Mouse (Mus musculus) G1E (cell line): ENCODE results near the gene Sorl1. TPM values are rescaled to one million over a fixed set of nuclear protein-coding genes. Genes with fewer than 3 reads are reported as not detected.

Source experiments
- ATAC-seq: 2 replicates; pipeline ENCODE4 v1.8.0; 2016; ENCODE audit warnings: mild to moderate bottlenecking; ENCODE audit not compliant: insufficient number of reproducible peaks, poor library complexity, low FRiP score, severe bottlenecking; ENCODE audit errors: extremely low read depth
- DNase-seq: peaks from one replicate; pipeline ENCODE4 v3.0.0; 2012; ENCODE audit warnings: low spot score
- H3K27me3 ChIP-seq: 2 replicates; pipeline ENCODE4 v1.6.1; 2012; ENCODE audit warnings: mild to moderate bottlenecking, low read length, inconsistent platforms; ENCODE audit not compliant: insufficient read depth
- H3K36me3 ChIP-seq: replicated peaks from 2 replicates; pipeline ENCODE3; 2012; ENCODE audit warnings: mild to moderate bottlenecking, inconsistent platforms
- H3K4me1 ChIP-seq: 2 replicates; pipeline ENCODE4 v1.6.1; 2012; ENCODE audit warnings: low read depth, low read length, inconsistent platforms, mixed read lengths; ENCODE audit not compliant: insufficient read depth
- H3K4me3 ChIP-seq: 2 replicates; pipeline ENCODE4 v1.5.1; 2012; ENCODE audit warnings: low read depth, mild to moderate bottlenecking, inconsistent platforms, low read length, moderate library complexity, mixed read lengths
- H3K9me3 ChIP-seq: replicated peaks from 2 replicates; pipeline ENCODE4 v1.6.1; 2012; ENCODE audit warnings: inconsistent platforms
- CTCF ChIP-seq: IDR thresholded peaks from 2 replicates; pipeline ENCODE4 v1.5.1; 2012; ENCODE audit warnings: low read depth, low read length, inconsistent platforms, mixed read lengths
- GATA1 ChIP-seq: IDR thresholded peaks from 2 replicates; pipeline ENCODE4 v1.6.1; 2012; ENCODE audit warnings: borderline replicate concordance, low read length, inconsistent platforms, mixed read lengths
- GATA2 ChIP-seq: IDR thresholded peaks from 2 replicates; pipeline ENCODE4 v1.6.1; 2012; ENCODE audit warnings: low read depth, low read length, inconsistent platforms, borderline replicate concordance
- POLR2AphosphoS5 ChIP-seq: IDR thresholded peaks from 2 replicates; pipeline ENCODE4 v1.6.1; 2012; ENCODE audit warnings: low read depth, low read length, inconsistent platforms; ENCODE audit not compliant: insufficient replicate concordance
- TAL1 ChIP-seq: conservative IDR thresholded peaks from 2 replicates; pipeline ENCODE4 v1.6.1; 2012; ENCODE audit warnings: low read depth, low read length, inconsistent platforms, mixed read lengths
- polyA plus RNA-seq: library from polyadenylated mRNA; stranded (reverse); fragments of >175 nt; gene quantifications from 2 replicates; pipeline ENCODE4 v1.2.3, GENCODE M21; 2012
- total RNA-seq, 2 experiments: library from RNA; stranded (forward) in 1 of 2; stranded (reverse) in 1 of 2; fragments of 200-1000 nt in 1 of 2; fragments of >200 nt in 1 of 2; fragmentation: Nextera tagmentation in 1 of 2; gene quantifications; 2 replicates each; pipeline ENCODE4 v1.2.3; 2014 to 2017

The Sorl1 gene
- total and polyA plus RNA-seq, 3 experiments: under 0.01 to 0.05 TPM; not detected in 1

DNA sequence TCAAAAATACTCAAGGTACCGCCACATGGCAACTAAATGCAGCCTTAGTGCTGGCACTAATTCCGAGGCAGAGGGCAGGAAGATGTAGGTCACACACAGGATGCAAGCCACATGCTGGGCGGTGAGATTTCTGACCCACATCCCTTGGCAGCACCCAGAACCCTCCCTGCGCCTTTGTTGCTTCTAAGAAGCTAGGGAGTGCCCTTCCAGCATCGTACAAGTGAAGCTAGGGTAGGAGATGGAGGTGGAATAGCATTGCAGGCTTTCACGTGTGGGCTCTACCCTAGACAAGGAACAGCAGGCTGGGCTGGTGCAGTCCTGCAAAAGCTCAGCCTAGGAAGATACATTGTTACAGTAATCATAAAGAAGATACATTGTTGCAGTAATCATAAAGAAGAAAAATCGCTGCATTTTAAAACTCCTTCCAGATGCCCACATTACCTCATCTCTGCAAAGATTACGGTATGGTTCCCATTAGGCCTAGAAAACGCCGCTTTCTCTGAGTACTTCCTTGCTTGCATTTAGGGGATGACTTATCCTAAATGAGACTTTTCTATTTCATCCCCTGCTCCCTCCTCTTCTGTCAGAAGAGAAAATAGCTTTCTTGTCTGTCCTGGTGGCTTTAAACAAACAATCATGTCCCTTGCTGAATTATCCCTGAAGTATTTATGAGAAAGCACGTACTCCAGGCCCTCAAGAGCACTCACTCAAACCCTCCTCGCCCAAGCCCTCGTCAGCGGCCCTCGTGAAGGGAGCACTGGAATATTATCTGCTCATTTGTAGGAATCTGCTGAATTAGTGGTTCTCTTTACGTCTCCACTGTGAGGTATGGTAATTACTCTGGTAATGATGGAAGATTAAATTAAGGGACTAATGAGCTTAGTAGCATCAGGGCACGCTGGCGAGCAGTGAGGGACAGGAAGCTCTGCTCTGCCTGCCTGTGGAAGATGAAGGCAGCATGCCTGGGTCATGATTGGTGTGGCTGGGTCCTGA lies 84.8 kb downstream of the Sorl1 start:
- TF ChIP-seq TAL1 (no peak), CTCF (no peak), POLR2AphosphoS5 (no peak), GATA2 (no peak), GATA1 (no peak)
- Histone ChIP-seq H3K27me3 (no peaks in the 10 kb centered on the region), H3K9me3 (peaks cover 7% of the 10 kb centered on the region; the same call in 1 of the 2 replicates), H3K36me3 (no peaks in the 10 kb centered on the region), H3K4me3 (no peak overlapping the region), H3K4me1 (no peaks in the 10 kb centered on the region)
- ATAC-seq (no peak), DNase-seq (no peak)

DNA sequence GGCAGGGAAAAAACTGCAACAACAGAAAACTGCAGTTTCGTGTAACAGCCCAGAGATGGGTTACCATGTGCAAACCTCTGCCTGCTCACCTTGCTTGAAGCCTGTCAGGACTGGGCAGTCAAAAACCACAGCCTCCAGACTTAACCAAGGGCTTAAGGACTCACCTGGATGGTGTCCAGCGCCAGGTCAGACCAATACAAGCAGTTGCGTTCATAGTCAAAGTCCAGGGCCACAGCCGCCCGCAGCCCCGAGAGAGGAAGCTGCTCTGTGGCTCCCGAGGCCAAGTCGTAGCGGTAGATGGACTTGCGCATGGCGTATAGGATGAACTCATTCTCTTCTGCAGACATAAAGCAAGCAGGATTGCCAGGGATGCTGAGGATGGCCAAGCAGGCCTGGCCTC lies 87.2 kb downstream of the Sorl1 start:
- H3K4me1 ChIP-seq: no peaks in the 10 kb centered on the region
- no peak for TF ChIP-seq GATA2
- no peak for TF ChIP-seq GATA1
- TF ChIP-seq POLR2AphosphoS5: no peak
- TF ChIP-seq CTCF: no peak
- TF ChIP-seq TAL1: no peak
- DNase-seq (no peak), ATAC-seq (no peak)
- no peaks in the 10 kb centered on the region for H3K36me3 ChIP-seq
- peaks cover 7% of the 10 kb centered on the region; the same call in 1 of the 2 replicates for H3K9me3 ChIP-seq
- H3K4me3 ChIP-seq: no peak overlapping the region
- no peaks in the 10 kb centered on the region for H3K27me3 ChIP-seq

DNA sequence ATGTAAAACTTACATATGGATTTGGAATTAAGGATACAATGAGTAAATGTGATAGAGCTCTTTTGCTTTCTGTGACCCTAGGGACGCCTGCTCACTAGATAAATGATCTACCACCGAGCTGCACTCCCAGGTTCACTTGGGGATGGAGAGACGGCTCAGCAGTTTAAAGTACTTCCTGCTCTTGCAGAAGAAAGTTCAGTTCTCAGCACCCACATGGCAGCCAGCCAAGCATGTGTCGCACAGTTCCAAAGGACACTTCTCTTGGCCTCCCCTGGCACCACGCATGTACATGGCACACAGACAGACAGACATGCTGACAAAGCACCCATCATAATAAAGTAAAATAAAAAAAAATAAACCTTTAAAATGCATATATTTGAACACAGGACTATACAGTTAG lies 88.1 kb downstream of the Sorl1 start:
- Histone ChIP-seq H3K9me3 (peaks cover 10% of the 10 kb centered on the region), H3K4me3 (no peak overlapping the region), H3K27me3 (no peaks in the 10 kb centered on the region), H3K4me1 (no peaks in the 10 kb centered on the region), H3K36me3 (no peaks in the 10 kb centered on the region)
- DNase-seq (no peak), ATAC-seq (no peak)
- TF ChIP-seq POLR2AphosphoS5 (no peak), GATA1 (no peak), TAL1 (no peak), CTCF (no peak), GATA2 (no peak)

DNA sequence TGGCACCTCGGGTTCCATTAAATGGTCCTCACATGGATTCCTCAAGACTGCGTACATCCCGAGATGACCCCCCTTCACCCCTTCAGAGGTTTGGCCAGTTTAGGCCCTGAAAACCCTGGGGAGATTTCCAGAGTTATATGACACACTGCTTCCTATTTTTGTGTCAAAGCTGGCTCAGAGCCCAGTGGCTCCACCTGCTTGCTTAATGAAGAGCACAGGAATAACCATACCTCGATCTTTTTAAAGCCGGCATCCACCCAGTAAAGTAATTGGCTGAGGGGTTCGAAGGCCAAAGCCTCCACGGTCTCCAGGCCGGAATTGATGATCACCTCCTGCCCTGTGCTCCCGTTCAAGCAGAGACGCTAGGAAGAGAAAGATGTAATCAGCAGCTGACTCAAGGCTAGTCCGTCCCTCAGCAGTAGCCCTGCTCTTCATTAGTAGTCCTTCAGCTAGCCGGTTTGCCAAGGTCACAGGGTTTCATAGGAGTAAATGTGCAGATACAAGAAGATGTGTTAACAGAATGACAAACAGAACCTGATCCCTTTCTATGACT lies 88.8 kb downstream of the Sorl1 start:
- no peaks in the 10 kb centered on the region for H3K4me1 ChIP-seq
- peaks cover 10% of the 10 kb centered on the region for H3K9me3 ChIP-seq
- no peak overlapping the region for H3K4me3 ChIP-seq
- ATAC-seq (no peak), DNase-seq (no peak)
- no peak for TF ChIP-seq POLR2AphosphoS5
- H3K36me3 ChIP-seq: no peaks in the 10 kb centered on the region
- no peaks in the 10 kb centered on the region for H3K27me3 ChIP-seq

DNA sequence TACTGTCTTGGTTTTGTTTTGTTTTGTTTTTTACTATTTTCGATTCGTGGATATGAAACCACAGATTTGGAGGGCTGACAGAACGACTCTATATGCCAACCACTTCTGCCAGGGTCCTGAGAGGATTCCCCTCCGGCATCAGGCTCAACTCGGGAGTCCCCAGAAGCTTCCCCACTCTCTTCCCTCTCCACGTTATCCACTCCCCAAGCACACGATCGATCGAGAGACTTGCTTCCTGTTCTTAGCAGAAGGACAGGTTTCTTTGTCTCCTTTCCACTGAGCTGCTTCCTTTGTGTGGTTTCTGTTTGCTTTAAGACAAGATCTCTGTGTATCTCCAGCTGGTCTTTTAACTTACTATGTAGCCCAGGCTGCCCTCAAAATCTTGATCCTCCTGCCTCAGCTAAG lies 90.0 kb downstream of the Sorl1 start:
- Histone ChIP-seq H3K4me3 (no peak overlapping the region), H3K36me3 (no peaks in the 10 kb centered on the region), H3K9me3 (peaks cover 10% of the 10 kb centered on the region), H3K27me3 (no peaks in the 10 kb centered on the region), H3K4me1 (no peaks in the 10 kb centered on the region)
- no peak for DNase-seq
- TF ChIP-seq GATA2 (no peak), POLR2AphosphoS5 (no peak), CTCF (no peak), TAL1 (no peak), GATA1 (no peak)
- no peak for ATAC-seq

DNA sequence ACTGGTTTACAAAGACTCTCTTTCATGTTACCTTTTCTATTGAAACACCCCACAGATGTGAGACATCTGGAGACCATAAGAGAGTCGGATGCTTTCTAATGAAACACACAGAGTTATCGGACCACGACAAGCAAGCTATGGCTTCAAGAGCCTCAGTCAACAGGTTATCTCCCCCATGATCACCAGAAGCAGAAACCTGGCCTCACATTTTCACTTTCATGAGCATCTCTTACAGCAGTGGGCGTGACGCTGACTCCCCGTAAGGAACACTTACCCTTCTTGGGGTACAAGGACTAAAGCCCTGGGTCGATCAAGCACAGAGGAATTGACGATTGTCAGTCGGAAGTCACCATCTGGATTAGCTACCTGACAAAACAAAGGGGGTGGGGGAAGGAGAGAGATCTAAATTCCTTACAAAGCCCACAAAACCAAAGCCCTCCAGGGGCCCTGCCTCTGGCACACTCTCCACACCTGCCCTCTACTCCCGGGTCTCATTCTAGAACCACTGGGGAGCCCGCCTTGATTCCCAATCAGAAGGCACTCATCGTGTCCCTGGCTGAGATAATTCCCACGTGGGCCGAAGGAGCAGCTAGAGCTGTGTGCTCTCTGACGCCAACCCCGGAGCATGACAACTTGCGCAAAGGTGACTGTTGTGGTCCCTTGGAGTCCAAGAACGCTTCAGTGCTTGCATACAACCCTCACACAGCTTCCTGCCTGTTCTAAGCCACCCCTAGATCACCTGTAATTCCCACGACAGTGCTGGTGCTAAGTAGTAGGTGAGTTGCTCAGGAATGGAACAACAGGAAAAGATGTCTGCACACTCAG lies 90.6 kb downstream of the Sorl1 start:
- TF ChIP-seq POLR2AphosphoS5 (no peak), GATA2 (no peak), GATA1 (no peak), CTCF (no peak), TAL1 (no peak)
- no peaks in the 10 kb centered on the region for H3K27me3 ChIP-seq
- peaks cover 13% of the 10 kb centered on the region for H3K9me3 ChIP-seq
- H3K4me1 ChIP-seq: no peaks in the 10 kb centered on the region
- no peak for ATAC-seq
- no peak overlapping the region for H3K4me3 ChIP-seq
- DNase-seq: no peak
- H3K36me3 ChIP-seq: no peaks in the 10 kb centered on the region
